Mouse (Mus musculus): Measurements from ENCODE around the gene Ppm1n. TPM values are rescaled to one million over a fixed set of nuclear protein-coding genes. Genes with fewer than 3 reads are reported as not detected.

Ppm1n gene
- polyA plus RNA-seq, 1 experiment from 2014 or later: not detected

GRCm38 (mm10) chr7:19272173-19272764 is 7.6 kb downstream of the Ppm1n start:
- H3K9ac ChIP-seq (ENCODE audit: low read length): peak overlapping the region; percentile 79
- H3K27ac ChIP-seq (ENCODE audit: low read length): peak overlapping the region; percentile 98
- H3K36me3 ChIP-seq (ENCODE audit: control insufficient read depth, insufficient read depth, low read length): no peaks in the 10 kb centered on the region
- ATAC-seq (ENCODE audit: low read depth): peak; percentile 60
- H3K4me3 ChIP-seq (ENCODE audit: low read length): peak overlapping the region; percentile 72
- no peaks in the 10 kb centered on the region for H3K9me3 ChIP-seq (ENCODE audit: control insufficient read depth, low read length)
- peaks cover under 1% of the 10 kb centered on the region; the same call in 1 of the 2 replicates for H3K27me3 ChIP-seq (ENCODE audit: control insufficient read depth, insufficient read depth, low read depth, low read length)
- 1% methylated on average over 33 of the region's 36 CpGs for WGBS
- peak overlapping the region; percentile 90 for H3K4me2 ChIP-seq (ENCODE audit: low read depth, low read length)
- peaks cover 18% of the 10 kb centered on the region for H3K4me1 ChIP-seq (replicated peaks; ENCODE audit: control insufficient read depth, insufficient read depth, low read length)

DNA sequence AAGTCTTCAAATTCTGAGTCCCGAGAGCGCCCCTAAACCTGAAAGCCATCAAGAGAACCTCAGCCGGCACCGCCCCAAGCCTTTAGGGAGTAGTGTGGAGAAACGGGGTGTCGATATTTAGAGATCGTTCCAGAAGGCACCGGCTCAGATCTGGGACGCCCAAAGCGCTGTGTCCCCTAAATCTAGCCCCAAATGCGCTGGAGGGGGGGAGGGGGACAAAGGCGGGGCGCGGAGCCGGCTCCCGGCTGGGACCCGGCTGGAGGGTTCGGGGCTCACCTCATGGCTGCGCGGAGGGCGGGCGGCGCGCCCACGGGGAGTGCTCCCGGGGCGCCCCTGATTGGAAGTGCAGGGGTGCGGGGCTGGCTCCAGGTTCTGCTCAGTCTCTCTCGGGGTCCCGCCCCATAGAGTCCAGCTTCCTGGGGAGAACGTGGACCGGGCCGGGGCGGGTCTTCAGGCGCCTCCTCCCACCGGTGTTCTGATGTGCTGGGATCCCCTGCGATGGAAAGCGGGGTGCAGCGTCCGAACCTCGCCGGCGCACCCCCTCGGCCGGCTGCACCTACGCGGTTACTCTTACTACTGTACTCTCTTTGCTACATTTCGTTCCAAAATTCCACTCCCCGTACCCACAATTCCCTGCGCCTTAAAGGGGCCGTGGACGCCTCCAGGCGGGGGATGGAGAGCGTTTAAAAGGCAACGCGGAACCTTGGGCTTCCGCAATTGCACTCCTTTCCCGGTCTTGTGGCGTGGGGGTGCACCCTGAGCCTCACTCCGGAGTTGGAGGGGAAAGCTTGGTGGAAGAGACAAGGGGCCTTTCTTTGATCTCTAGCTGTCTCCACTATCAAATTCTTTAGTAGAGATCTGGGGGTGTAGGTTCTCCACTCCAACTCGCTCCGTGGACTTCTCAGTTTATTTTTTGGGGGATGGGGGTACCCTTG is 8.4 kb downstream of the Ppm1n start, which contains the start of gene Vasp:
Vasp (minus strand) TSS at position 580 of the 935 bp plus-strand sequence.
- Histone ChIP-seq H3K27ac (ENCODE audit: low read length) (peak within 1 kb of the TSS; percentile 98), H3K4me3 (ENCODE audit: low read length) (peak within 1 kb of the TSS; percentile 72), H3K36me3 (ENCODE audit: control insufficient read depth, insufficient read depth, low read length) (no peaks in the 10 kb centered on the region), H3K27me3 (ENCODE audit: control insufficient read depth, insufficient read depth, low read depth, low read length) (no peaks in the 10 kb centered on the region), H3K4me1 (replicated peaks; ENCODE audit: control insufficient read depth, insufficient read depth, low read length) (peaks cover 25% of the 10 kb centered on the region), H3K4me2 (ENCODE audit: low read depth, low read length) (peak within 1 kb of the TSS; percentile 90), H3K9ac (ENCODE audit: low read length) (peak within 1 kb of the TSS; percentile 79), H3K9me3 (ENCODE audit: control insufficient read depth, low read length) (no peaks in the 10 kb centered on the region)
- WGBS: 0% methylated on average over 59 of the region's 62 CpGs
- peak; percentile 70 for ATAC-seq (ENCODE audit: low read depth)

GRCm38 (mm10) chr7:19270509-19271237 is 9.2 kb downstream of the Ppm1n start:
- peak overlapping the region; percentile 90 for H3K4me2 ChIP-seq (ENCODE audit: low read depth, low read length)
- H3K27me3 ChIP-seq (ENCODE audit: control insufficient read depth, insufficient read depth, low read depth, low read length): no peaks in the 10 kb centered on the region
- peak overlapping the region; percentile 72 for H3K4me3 ChIP-seq (ENCODE audit: low read length)
- no peaks in the 10 kb centered on the region for H3K9me3 ChIP-seq (ENCODE audit: control insufficient read depth, low read length)
- peak overlapping the region; percentile 98 for H3K27ac ChIP-seq (ENCODE audit: low read length)
- peak overlapping the region; percentile 79 for H3K9ac ChIP-seq (ENCODE audit: low read length)
- H3K4me1 ChIP-seq (replicated peaks; ENCODE audit: control insufficient read depth, insufficient read depth, low read length): peaks cover 34% of the 10 kb centered on the region
- ATAC-seq (ENCODE audit: low read depth): no peak
- 0% methylated on average over 20 of the region's 21 CpGs for WGBS
- no peaks in the 10 kb centered on the region for H3K36me3 ChIP-seq (ENCODE audit: control insufficient read depth, insufficient read depth, low read length)

- peaks cover 3% of the 10 kb centered on the region for H3K36me3 ChIP-seq (ENCODE audit: control insufficient read depth, insufficient read depth, low read length)
- 1% methylated on average over 19 of the region's 19 CpGs for WGBS
- H3K4me1 ChIP-seq (replicated peaks; ENCODE audit: control insufficient read depth, insufficient read depth, low read length): peaks cover 39% of the 10 kb centered on the region
- peak overlapping the region; percentile 72 for H3K4me3 ChIP-seq (ENCODE audit: low read length)
- peak; percentile 81 for ATAC-seq (ENCODE audit: low read depth)
- H3K27ac ChIP-seq (ENCODE audit: low read length): peak overlapping the region; percentile 98
- no peaks in the 10 kb centered on the region for H3K27me3 ChIP-seq (ENCODE audit: control insufficient read depth, insufficient read depth, low read depth, low read length)
- peak overlapping the region; percentile 90 for H3K4me2 ChIP-seq (ENCODE audit: low read depth, low read length)
- H3K9ac ChIP-seq (ENCODE audit: low read length): peak overlapping the region; percentile 79
- H3K9me3 ChIP-seq (ENCODE audit: control insufficient read depth, low read length): no peaks in the 10 kb centered on the region
These were observed 10.0 kb downstream of the Ppm1n start for GRCm38 (mm10) chr7:19269721-19270441.

DNA sequence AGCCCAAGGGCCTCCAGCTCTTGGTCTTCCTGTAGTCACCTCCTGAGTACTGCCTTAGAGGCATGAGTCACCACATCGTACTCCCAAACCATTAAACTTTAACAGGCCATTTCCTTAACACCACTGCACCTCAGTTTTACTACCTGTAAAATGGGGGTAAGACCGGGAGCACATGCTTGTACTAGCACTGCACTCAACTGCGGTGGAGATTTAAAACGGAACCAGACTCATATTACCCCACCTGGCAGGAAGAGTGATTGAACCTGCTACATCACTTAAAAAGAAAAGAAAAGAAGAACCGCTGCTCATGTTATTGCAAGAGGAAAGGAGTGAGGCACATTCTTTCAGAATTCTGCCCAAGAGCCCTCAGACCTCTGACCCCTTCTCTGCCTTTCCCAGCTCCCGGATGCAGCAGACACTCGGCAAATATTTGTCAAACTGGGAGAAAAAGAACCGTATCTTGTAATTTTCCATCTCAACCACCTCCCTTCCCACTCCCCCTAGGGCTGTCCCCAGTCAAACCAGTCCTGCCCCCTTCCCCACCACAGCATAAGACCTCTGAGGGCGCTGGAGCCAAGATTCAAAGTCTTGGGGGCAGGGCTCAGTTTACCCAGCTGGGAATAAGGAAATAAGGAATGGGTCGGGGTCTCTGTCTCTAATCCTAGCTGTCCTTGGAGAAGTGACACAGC is 10.7 kb downstream of the Ppm1n start:
- H3K4me2 ChIP-seq (ENCODE audit: low read depth, low read length): peak overlapping the region; percentile 90
- H3K4me1 ChIP-seq (replicated peaks; ENCODE audit: control insufficient read depth, insufficient read depth, low read length): peaks cover 39% of the 10 kb centered on the region
- no peaks in the 10 kb centered on the region for H3K27me3 ChIP-seq (ENCODE audit: control insufficient read depth, insufficient read depth, low read depth, low read length)
- H3K4me3 ChIP-seq (ENCODE audit: low read length): peak overlapping the region; percentile 72
- WGBS: 13% methylated on average over 10 of the region's 10 CpGs
- ATAC-seq (ENCODE audit: low read depth): peak; percentile 35
- H3K36me3 ChIP-seq (ENCODE audit: control insufficient read depth, insufficient read depth, low read length): peaks cover 11% of the 10 kb centered on the region
- peak overlapping the region; percentile 79 for H3K9ac ChIP-seq (ENCODE audit: low read length)
- H3K27ac ChIP-seq (ENCODE audit: low read length): peak overlapping the region; percentile 98
- no peaks in the 10 kb centered on the region for H3K9me3 ChIP-seq (ENCODE audit: control insufficient read depth, low read length)

GRCm38 (mm10) chr7:19267051-19267450 is 12.8 kb downstream of the Ppm1n start:
- Histone ChIP-seq H3K27me3 (ENCODE audit: control insufficient read depth, insufficient read depth, low read depth, low read length) (no peaks in the 10 kb centered on the region), H3K27ac (ENCODE audit: low read length) (peak overlapping the region; percentile 15), H3K9ac (ENCODE audit: low read length) (peak overlapping the region; percentile 3; the same call in 1 of the 2 replicates), H3K4me1 (replicated peaks; ENCODE audit: control insufficient read depth, insufficient read depth, low read length) (peaks cover 35% of the 10 kb centered on the region), H3K4me2 (ENCODE audit: low read depth, low read length) (no peak overlapping the region), H3K9me3 (ENCODE audit: control insufficient read depth, low read length) (no peaks in the 10 kb centered on the region), H3K4me3 (ENCODE audit: low read length) (no peak overlapping the region), H3K36me3 (ENCODE audit: control insufficient read depth, insufficient read depth, low read length) (peaks cover 25% of the 10 kb centered on the region)
- 44% methylated on average over 10 of the region's 10 CpGs for WGBS
- ATAC-seq (ENCODE audit: low read depth): no peak

- Histone ChIP-seq H3K4me3 (ENCODE audit: low read length) (no peak overlapping the region), H3K9ac (ENCODE audit: low read length) (0 out of 2 replicates have a peak overlapping the region, but pooled peaks have one; percentile 3), H3K27ac (ENCODE audit: low read length) (no peak overlapping the region; the same call in 1 of the 2 replicates), H3K27me3 (ENCODE audit: control insufficient read depth, insufficient read depth, low read depth, low read length) (no peaks in the 10 kb centered on the region), H3K9me3 (ENCODE audit: control insufficient read depth, low read length) (no peaks in the 10 kb centered on the region), H3K4me2 (ENCODE audit: low read depth, low read length) (0 out of 2 replicates have a peak overlapping the region, but pooled peaks have one; percentile 6), H3K4me1 (replicated peaks; ENCODE audit: control insufficient read depth, insufficient read depth, low read length) (peaks cover 35% of the 10 kb centered on the region), H3K36me3 (ENCODE audit: control insufficient read depth, insufficient read depth, low read length) (peaks cover 31% of the 10 kb centered on the region)
- 66% methylated on average over 10 of the region's 10 CpGs for WGBS
- no peak for ATAC-seq (ENCODE audit: low read depth)
These were observed 13.7 kb downstream of the Ppm1n start for GRCm38 (mm10) chr7:19265928-19266822.

Measured in lung, embryonic 16.5 days (tissue).